Mouse (Mus musculus): ENCODE measurements around the gene Ptprg.
"Not testable (repeated sequence)": the region's sequence is repeated elsewhere in the genome, so short reads cannot be mapped to it uniquely, and the experiment has no call there.

Ptprg gene

GRCm38 (mm10) chr14:11743726-11744125 is 190.4 kb downstream of the Ptprg start:
- no peak for DNase-seq (ENCODE audit: low spot score)

- no peak for DNase-seq (ENCODE audit: low spot score)
Measured at GRCm38 (mm10) chr14:11752678-11753077, 199.3 kb downstream of the Ptprg start.

- DNase-seq (ENCODE audit: low spot score): no peak
Measured at GRCm38 (mm10) chr14:11754656-11755055, 201.3 kb downstream of the Ptprg start.

- DNase-seq (ENCODE audit: low spot score): no peak
Measured at GRCm38 (mm10) chr14:11758185-11758584, 204.9 kb downstream of the Ptprg start.

GRCm38 (mm10) chr14:11759356-11759755 is 206.0 kb downstream of the Ptprg start:
- no peak for DNase-seq (ENCODE audit: low spot score)

GRCm38 (mm10) chr14:11762995-11763394 is 209.7 kb downstream of the Ptprg start:
- DNase-seq (ENCODE audit: low spot score): no peak

GRCm38 (mm10) chr14:11772736-11773135 is 219.4 kb downstream of the Ptprg start:
- no peak for DNase-seq (ENCODE audit: low spot score)

GRCm38 (mm10) chr14:11774476-11775037 is 221.2 kb downstream of the Ptprg start:
- no peak for DNase-seq (ENCODE audit: low spot score)

GRCm38 (mm10) chr14:11775204-11775603 is 221.9 kb downstream of the Ptprg start:
- no peak for DNase-seq (ENCODE audit: low spot score)

GRCm38 (mm10) chr14:11775951-11776495 is 222.7 kb downstream of the Ptprg start:
- DNase-seq (ENCODE audit: low spot score): no peak

GRCm38 (mm10) chr14:11776566-11776965 is 223.2 kb downstream of the Ptprg start:
- DNase-seq (ENCODE audit: low spot score): no peak

GRCm38 (mm10) chr14:11791190-11791589 is 237.9 kb downstream of the Ptprg start:
- DNase-seq (ENCODE audit: low spot score): no peak

GRCm38 (mm10) chr14:11793847-11794246 is 240.5 kb downstream of the Ptprg start:
- DNase-seq (ENCODE audit: low spot score): no peak

- no peak for DNase-seq (ENCODE audit: low spot score)
Measured at GRCm38 (mm10) chr14:11802355-11803035, 249.2 kb downstream of the Ptprg start.

GRCm38 (mm10) chr14:11806674-11807073 is 253.3 kb downstream of the Ptprg start:
- DNase-seq (ENCODE audit: low spot score): no peak

- no peak for DNase-seq (ENCODE audit: low spot score)
Measured at GRCm38 (mm10) chr14:11807465-11807864, 254.1 kb downstream of the Ptprg start.

- no peak for DNase-seq (ENCODE audit: low spot score)
Measured at GRCm38 (mm10) chr14:11811142-11811761, 257.9 kb downstream of the Ptprg start.

GRCm38 (mm10) chr14:11812291-11812690 is 259.0 kb downstream of the Ptprg start:
- DNase-seq (ENCODE audit: low spot score): no peak

GRCm38 (mm10) chr14:11814811-11815210 is 261.5 kb downstream of the Ptprg start:
- not testable (repeated sequence) for DNase-seq (ENCODE audit: low spot score)

GRCm38 (mm10) chr14:11817236-11817635 is 263.9 kb downstream of the Ptprg start:
- no peak for DNase-seq (ENCODE audit: low spot score)

- no peak for DNase-seq (ENCODE audit: low spot score)
Measured at GRCm38 (mm10) chr14:11818054-11818453, 264.7 kb downstream of the Ptprg start.

- no peak for DNase-seq (ENCODE audit: low spot score)
Measured at GRCm38 (mm10) chr14:11818721-11819120, 265.4 kb downstream of the Ptprg start.

GRCm38 (mm10) chr14:11819326-11819725 is 266.0 kb downstream of the Ptprg start:
- no peak for DNase-seq (ENCODE audit: low spot score)

Measured in urinary bladder, postnatal 10 days (tissue).